ENCODE assay signal across 8 mouse cellular contexts in the genomic region with DNA sequence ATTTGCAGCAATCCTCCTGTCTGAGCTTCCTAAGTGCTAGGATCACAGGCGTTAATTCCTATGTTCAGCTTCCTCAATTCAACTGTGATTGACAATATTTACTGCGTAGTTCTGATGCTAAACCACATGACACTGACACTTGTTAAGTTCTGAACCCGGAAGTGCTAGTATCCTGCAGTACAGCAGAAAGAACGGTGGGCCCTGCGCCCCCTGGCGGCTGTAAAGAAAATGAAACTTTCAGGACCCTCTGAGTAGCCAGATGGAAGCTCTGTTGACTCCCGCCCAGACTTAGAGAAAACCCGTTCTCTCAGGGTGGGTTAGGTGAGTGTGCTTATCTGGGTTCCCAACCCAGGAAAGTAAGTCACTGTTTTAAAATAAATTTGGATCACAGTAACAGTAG. TPM values are rescaled to one million over a fixed set of nuclear protein-coding genes. Genes with fewer than 3 reads are reported as not detected.
DNase-seq lines count a peak whose midpoint lies in the region; TF ChIP-seq lines count a peak whose summit lies in the region.

No protein-coding gene starts in this region.

- no peak overlapping the region for H3K4me3 ChIP-seq in kidney, adult 2 months (ENCODE audit: insufficient read depth, low read depth, low read length)
- no peak overlapping the region for H3K4me3 ChIP-seq in lung, adult 2 months (replicated peaks; ENCODE audit: extremely low read depth, low read depth, low read length)

- H3K4me1 ChIP-seq in kidney, adult 2 months (ENCODE audit: control insufficient read depth, insufficient read depth, low read length), result no peaks in the 10 kb centered on the region
- no peaks in the 10 kb centered on the region for H3K4me1 ChIP-seq in lung, adult 2 months (ENCODE audit: control insufficient read depth, insufficient read depth, low read length)

- no peaks in the 10 kb centered on the region for H3K36me3 ChIP-seq in kidney, adult 2 months (ENCODE audit: control insufficient read depth, insufficient read depth, low read length)

- no peaks in the 10 kb centered on the region for H3K27me3 ChIP-seq in kidney, adult 2 months (replicated peaks; ENCODE audit: control insufficient read depth, insufficient read depth, low read length)

- TF ChIP-seq POLR2A in kidney, adult 2 months (IDR thresholded peaks at IDR 0.05; ENCODE audit: low read depth, low read length), result no peak
- no peak for TF ChIP-seq POLR2A in lung, adult 2 months (IDR thresholded peaks at IDR 0.05; ENCODE audit: borderline replicate concordance, extremely low read depth, low read depth, low read length)

- TF ChIP-seq CTCF in kidney, adult 2 months (conservative IDR thresholded peaks at IDR 0.05; ENCODE audit: insufficient read depth, insufficient read length, low read depth, low read length), result peak; percentile 53
- peak; percentile 71 for TF ChIP-seq CTCF in lung, adult 2 months (IDR thresholded peaks at IDR 0.05; ENCODE audit: insufficient read depth, low read length)

- peak; percentile 78 to 79 for DNase-seq in B cell, adult 2 months
- peak; percentile 81 for DNase-seq in ES-CJ7 (ENCODE audit: low read depth, low spot score)
- peak; percentile 45 to 70 for DNase-seq in cerebellum, postnatal 4 days (ENCODE audit: low spot score in 2 of 2)
- peak; percentile 57 to 59 for DNase-seq in heart, adult 18-20 months
- peak; percentile 37 for DNase-seq in kidney, adult 2 months
- peak; percentile 38 for DNase-seq in lung, adult 2 months
- DNase-seq in right cerebral cortex, postnatal 25 days, result peak; percentile 20
- no peak for DNase-seq in frontal cortex, postnatal 36 days (ENCODE audit: low spot score in 2 of 2)

- WGBS in kidney, adult 2 months, result 11% methylated on average over 8 of the region's 8 CpGs
- 7% methylated on average over 8 of the region's 8 CpGs for WGBS in lung, adult 2 months

- H3K27ac ChIP-seq in kidney, adult 2 months (ENCODE audit: insufficient read depth, low read depth, low read length), result no peak overlapping the region

RNA-seq across cellular contexts. Expression of gene Srgap1, which starts 7.4 kb away (rescaled TPM):
- 1 to 10 TPM; 1.6 TPM for total RNA-seq in heart, adult 18-20 months (2021)
- polyA plus RNA-seq in kidney, adult 2 months (2012; rRNA removed), result 3.3 and 3.4 TPM in 2 replicates
- polyA plus RNA-seq in lung, adult 2 months (2012; rRNA removed), result 5.6 and 6.8 TPM in 2 replicates

RNA-seq across cellular contexts. Expression of gene Rxylt1, which starts 42.6 kb away (rescaled TPM):
- total RNA-seq in heart, adult 18-20 months (2021), result 10 to 100 TPM; 37.9 to 38.0 TPM
- 4.3 and 6.5 TPM in 2 replicates for polyA plus RNA-seq in kidney, adult 2 months (2012; rRNA removed)
- 3.7 and 4.9 TPM in 2 replicates for polyA plus RNA-seq in lung, adult 2 months (2012; rRNA removed)

Comparison
In these comparisons a context has a peak if more than half of its experiments do, and no peak if none do; other contexts are left out.
1. DNase-seq: peak in B cell, adult 2 months (2 of 2), ES-CJ7 (single experiment), cerebellum, postnatal 4 days (2 of 2), heart, adult 18-20 months (2 of 2), kidney, adult 2 months (single experiment), lung, adult 2 months (single experiment) and right cerebral cortex, postnatal 25 days (single experiment); none in frontal cortex, postnatal 36 days (0 of 2).